Mouse (Mus musculus) midbrain, embryonic 14.5 days (tissue): Measurements from ENCODE around the gene Nrip1. TPM values are rescaled to one million over a fixed set of nuclear protein-coding genes. Genes with fewer than 3 reads are reported as not detected.

Experiments used
- ATAC-seq: fragments of 200-750 bp; cut with Nextera tagmentation; 2 replicates; pipeline ENCODE4 v1.8.0; 2017; ENCODE audit warnings: moderate number of reproducible peaks, moderate library complexity; ENCODE audit not compliant: low FRiP score, low TSS enrichment
- DNase-seq: peaks from one replicate; pipeline ENCODE4 v3.0.0-alpha.2; 2015
- H3K27ac ChIP-seq: fragments of 300-500 bp; sonication (generic); replicated peaks from 2 replicates; pipeline ENCODE4 v1.5.1; 2014; ENCODE audit warnings: mild to moderate bottlenecking, low read depth, low read length, moderate library complexity
- H3K27me3 ChIP-seq: fragments of 300-500 bp; sonication (generic); 2 replicates; pipeline ENCODE4 v1.6.1; 2014; ENCODE audit warnings: low read length, control low read depth, mixed read lengths; ENCODE audit not compliant: control insufficient read depth, insufficient read depth
- H3K36me3 ChIP-seq: fragments of 300-500 bp; sonication (generic); 2 replicates; pipeline ENCODE4 v1.6.1; 2014; ENCODE audit warnings: low read length, control low read depth; ENCODE audit not compliant: control insufficient read depth, insufficient read depth
- H3K4me1 ChIP-seq: fragments of 300-500 bp; sonication (generic); 2 replicates; pipeline ENCODE4 v1.6.1; 2014; ENCODE audit warnings: mild to moderate bottlenecking, antibody characterized with exemption, low read length, control low read depth; ENCODE audit not compliant: control insufficient read depth, insufficient read depth
- H3K4me2 ChIP-seq: fragments of 300-500 bp; sonication (generic); 2 replicates; pipeline ENCODE4 v1.6.1; 2014; ENCODE audit warnings: mild to moderate bottlenecking, low read length, moderate library complexity
- H3K4me3 ChIP-seq: fragments of 300-500 bp; sonication (generic); replicated peaks from 2 replicates; pipeline ENCODE4 v1.5.1; 2014; ENCODE audit warnings: low read depth, low read length
- H3K9ac ChIP-seq: fragments of 300-500 bp; sonication (generic); replicated peaks from 2 replicates; pipeline ENCODE4 v1.6.1; 2014; ENCODE audit warnings: mild to moderate bottlenecking, low read length, moderate library complexity
- H3K9me3 ChIP-seq: fragments of 300-500 bp; sonication (generic); 2 replicates; pipeline ENCODE4 v1.6.1; 2016; ENCODE audit warnings: low read length, control low read depth, mixed read lengths; ENCODE audit not compliant: control insufficient read depth
- WGBS: fragments of 180-500 bp; shearing (Covaris S2); extraction: QIAGEN DNeasy Blood & Tissue Kit; methylation state at CpG from one replicate; pipeline ENCODE4 v1.1.7; 2014; 5-methylcytosine and 5-hydroxymethylcytosine counted together
- polyA plus RNA-seq: library from polyadenylated mRNA; unstranded; fragments of >200 nt; fragmentation: Nextera tagmentation; extraction: Ambion mirVana; gene quantifications from 2 replicates; pipeline ENCODE4 v1.2.1, GENCODE M21; 2014

Nrip1 gene
- polyA plus RNA-seq, 1 experiment from 2014 or later = 34.7 TPM

DNA sequence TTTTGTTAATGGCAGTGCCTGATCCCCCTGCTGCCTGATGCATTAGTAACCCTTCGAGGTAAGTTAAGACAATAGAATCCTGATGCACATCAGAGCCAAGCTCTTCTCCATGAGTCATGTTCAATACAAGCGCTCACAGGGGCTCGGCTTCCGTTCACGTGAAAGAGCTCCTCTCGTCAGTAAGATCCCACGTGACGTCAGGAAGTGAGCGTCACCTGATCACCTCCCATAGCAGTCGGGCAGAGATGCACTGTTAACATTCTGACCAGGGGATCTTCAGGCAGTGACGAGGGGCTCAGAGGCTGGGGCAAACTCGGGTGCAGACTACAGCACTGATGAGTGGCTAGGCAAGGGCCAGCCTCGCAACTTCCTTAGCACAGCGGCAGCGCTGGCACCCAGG is 79.1 kb downstream of the Nrip1 start:
- Histone ChIP-seq H3K9ac (no peak overlapping the region), H3K36me3 (peaks cover 33% of the 10 kb centered on the region), H3K27me3 (no peaks in the 10 kb centered on the region), H3K4me1 (peaks cover 1% of the 10 kb centered on the region; the same call in 1 of the 2 replicates), H3K9me3 (no peaks in the 10 kb centered on the region), H3K4me2 (no peak overlapping the region), H3K4me3 (no peak overlapping the region), H3K27ac (no peak overlapping the region)
- DNase-seq (no peak), ATAC-seq (no peak)
- 84% methylated on average over 15 of the region's 15 CpGs for WGBS

DNA sequence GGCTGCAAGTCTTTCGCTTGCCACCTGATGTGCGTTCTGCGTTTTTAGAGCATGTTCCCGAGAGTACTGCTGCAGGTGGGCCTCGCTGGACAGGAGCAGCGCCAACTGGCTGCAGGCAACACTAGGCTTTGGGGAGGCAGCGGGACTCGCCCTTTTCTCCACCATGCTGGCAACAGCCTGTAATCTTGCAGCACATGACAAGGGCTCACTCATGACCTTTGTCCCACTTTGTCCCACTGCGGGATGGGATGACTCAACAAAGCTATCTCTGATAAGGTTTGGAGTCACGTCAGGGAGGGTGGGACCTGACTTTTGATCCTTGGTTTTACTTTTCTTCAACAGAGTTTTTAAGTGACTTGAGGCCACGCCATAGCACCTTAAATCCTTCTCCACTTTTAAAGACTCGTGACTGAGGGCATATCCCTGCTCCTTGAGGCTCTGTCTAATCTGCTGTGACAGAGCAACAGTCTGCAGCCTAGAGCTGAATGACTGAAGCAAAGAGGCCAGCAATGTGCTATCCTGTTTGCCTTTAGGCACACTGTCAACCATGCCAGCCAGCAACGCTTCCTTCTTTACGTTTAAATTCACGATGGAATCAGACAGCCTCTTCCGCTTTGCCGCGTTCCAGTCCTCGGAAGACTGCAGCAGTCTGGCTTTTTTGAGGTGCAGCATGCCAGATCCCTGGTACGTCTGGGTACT is 79.7 kb downstream of the Nrip1 start:
- no peak for ATAC-seq
- H3K27ac ChIP-seq = no peak overlapping the region
- WGBS = 91% methylated on average over 20 of the region's 20 CpGs

DNA sequence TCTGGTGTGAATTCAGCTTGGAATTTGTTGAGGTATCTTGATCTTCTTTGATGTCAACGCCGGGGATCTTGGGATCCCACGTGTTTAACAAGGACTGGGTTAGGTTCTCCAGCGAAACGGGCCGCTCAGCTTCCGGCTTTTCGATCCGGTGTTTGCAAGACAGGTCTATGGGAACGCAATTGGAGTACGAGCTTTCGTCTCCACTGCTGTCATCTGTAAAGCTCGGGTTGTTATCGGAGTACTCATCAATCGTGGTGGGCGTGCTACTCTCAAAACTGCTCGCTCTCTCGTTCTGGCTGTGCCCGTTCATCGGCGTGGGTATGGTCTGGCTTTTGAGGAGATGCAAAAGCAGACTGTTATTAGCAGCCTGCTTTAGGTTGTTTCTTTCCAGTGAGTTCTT is 80.5 kb downstream of the Nrip1 start:
- Histone ChIP-seq H3K4me2 (no peak overlapping the region), H3K4me1 (no peaks in the 10 kb centered on the region; the same call in 1 of the 2 replicates), H3K36me3 (peaks cover 33% of the 10 kb centered on the region), H3K4me3 (no peak overlapping the region), H3K27ac (no peak overlapping the region), H3K9me3 (no peaks in the 10 kb centered on the region), H3K9ac (no peak overlapping the region), H3K27me3 (no peaks in the 10 kb centered on the region)
- WGBS = 98% methylated on average over 21 of the region's 21 CpGs
- no peak for DNase-seq
- no peak for ATAC-seq

More for the DNA sequence above, 79.7 kb downstream of the Nrip1 start:
- H3K4me3 ChIP-seq = no peak overlapping the region
- no peaks in the 10 kb centered on the region; the same call in 1 of the 2 replicates for H3K4me1 ChIP-seq
- no peak overlapping the region for H3K4me2 ChIP-seq
- no peak for DNase-seq
- H3K36me3 ChIP-seq = peaks cover 33% of the 10 kb centered on the region
- no peaks in the 10 kb centered on the region for H3K27me3 ChIP-seq
- no peak overlapping the region for H3K9ac ChIP-seq
- no peaks in the 10 kb centered on the region for H3K9me3 ChIP-seq

DNA sequence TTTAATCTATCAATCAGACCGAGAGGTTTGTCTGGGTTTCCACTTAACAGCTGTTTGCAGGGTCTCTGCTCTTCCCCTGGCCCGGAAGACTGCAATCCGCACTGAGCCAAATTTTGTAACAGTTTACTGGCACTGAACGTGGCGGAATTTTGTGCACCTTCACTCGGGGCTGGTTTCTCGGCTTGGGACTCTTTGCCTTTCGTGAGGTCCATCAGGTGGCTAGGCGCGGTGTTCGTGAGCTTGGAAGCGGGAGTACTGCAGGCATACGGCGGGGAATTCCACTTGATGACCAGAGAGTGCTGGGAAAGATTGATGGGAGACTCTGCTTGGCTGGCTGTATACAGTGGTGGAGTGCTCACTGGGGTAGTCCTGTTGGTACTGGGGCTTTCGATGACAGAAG is 81.0 kb downstream of the Nrip1 start:
- 95% methylated on average over 15 of the region's 15 CpGs for WGBS

DNA sequence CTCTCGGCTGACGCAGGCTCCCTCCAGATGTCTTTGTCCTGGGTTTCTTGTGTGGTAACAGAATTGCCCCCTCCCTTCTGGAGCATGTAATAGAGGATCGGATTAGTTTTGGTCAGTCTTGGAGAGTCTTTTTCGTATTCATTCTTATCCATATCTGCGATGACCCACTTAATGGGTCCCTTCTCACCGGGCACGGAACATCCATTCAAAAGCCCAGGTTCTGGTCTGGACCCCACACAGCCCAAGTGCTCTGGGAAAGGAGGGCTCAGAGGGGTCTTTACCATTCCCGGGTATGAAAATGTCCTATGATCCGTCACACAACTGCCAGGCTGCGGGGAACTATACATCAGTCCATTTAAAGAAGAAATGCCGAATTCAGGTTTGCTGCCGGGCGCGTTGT is 82.3 kb downstream of the Nrip1 start:
- DNase-seq = no peak
- H3K36me3 ChIP-seq = peaks cover 33% of the 10 kb centered on the region
- no peaks in the 10 kb centered on the region for H3K27me3 ChIP-seq
- H3K27ac ChIP-seq = no peak overlapping the region
- H3K9me3 ChIP-seq = no peaks in the 10 kb centered on the region
- no peak overlapping the region for H3K4me2 ChIP-seq
- no peak overlapping the region for H3K9ac ChIP-seq
- no peak for ATAC-seq
- WGBS = 76% methylated on average over 14 of the region's 14 CpGs
- no peaks in the 10 kb centered on the region for H3K4me1 ChIP-seq
- no peak overlapping the region for H3K4me3 ChIP-seq

More for the DNA sequence above, 81.0 kb downstream of the Nrip1 start:
- Histone ChIP-seq H3K27me3 (no peaks in the 10 kb centered on the region), H3K4me1 (no peaks in the 10 kb centered on the region), H3K9ac (no peak overlapping the region), H3K27ac (no peak overlapping the region), H3K4me2 (no peak overlapping the region), H3K36me3 (peaks cover 33% of the 10 kb centered on the region), H3K9me3 (no peaks in the 10 kb centered on the region), H3K4me3 (no peak overlapping the region)
- no peak for DNase-seq
- ATAC-seq = no peak

DNA sequence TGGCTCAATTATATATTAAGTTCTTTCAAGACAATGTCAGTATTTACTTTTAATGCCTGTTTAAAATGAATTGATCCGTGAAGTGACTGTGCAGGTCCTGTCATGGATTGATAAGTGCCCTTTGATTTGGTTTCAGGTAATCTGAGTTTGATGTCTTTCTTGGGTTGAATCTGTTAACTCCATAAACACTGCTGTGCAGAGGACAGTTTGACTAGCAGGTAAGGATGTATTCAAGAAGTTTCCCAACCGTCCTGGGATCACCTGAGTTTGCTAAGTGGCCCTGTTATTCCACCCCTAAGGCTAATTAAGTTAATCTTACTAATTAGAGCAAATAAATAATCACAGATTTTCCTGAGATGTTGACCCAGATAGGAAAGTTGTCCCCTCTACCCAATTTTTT is 84.1 kb downstream of the Nrip1 start:
- Histone ChIP-seq H3K4me3 (no peak overlapping the region), H3K9ac (no peak overlapping the region), H3K36me3 (peaks cover 33% of the 10 kb centered on the region), H3K9me3 (no peaks in the 10 kb centered on the region), H3K4me1 (no peaks in the 10 kb centered on the region), H3K27me3 (no peaks in the 10 kb centered on the region), H3K4me2 (no peak overlapping the region), H3K27ac (no peak overlapping the region)
- DNase-seq = no peak
- no peak for ATAC-seq
- 74% methylated on average over 2 of the region's 2 CpGs for WGBS

DNA sequence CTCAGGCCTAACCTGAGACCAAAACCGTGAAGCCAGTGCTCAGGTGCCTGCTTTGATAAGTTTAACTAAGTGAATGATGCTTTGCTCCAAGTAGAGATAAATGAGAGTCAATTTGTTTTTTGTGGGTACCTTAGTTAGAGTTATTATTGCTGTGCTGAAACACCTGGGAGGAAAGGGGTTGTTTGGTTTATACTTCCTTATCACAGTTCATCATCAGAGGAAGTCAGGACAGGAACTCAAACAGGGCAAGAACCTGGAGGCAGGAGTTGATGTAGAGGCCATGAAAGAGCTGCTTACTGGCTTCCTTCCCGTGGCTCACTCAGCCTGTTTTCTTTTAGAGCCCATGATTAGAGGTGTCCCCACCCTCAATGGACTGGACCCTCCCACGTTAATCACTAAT is 89.8 kb downstream of the Nrip1 start:
- Histone ChIP-seq H3K4me3 (no peak overlapping the region), H3K4me1 (no peaks in the 10 kb centered on the region), H3K36me3 (no peaks in the 10 kb centered on the region), H3K4me2 (no peak overlapping the region), H3K27ac (no peak overlapping the region), H3K27me3 (no peaks in the 10 kb centered on the region), H3K9ac (no peak overlapping the region), H3K9me3 (no peaks in the 10 kb centered on the region)
- DNase-seq (no peak), ATAC-seq (no peak)
- WGBS = 81% methylated on average over 3 of the region's 3 CpGs

DNA sequence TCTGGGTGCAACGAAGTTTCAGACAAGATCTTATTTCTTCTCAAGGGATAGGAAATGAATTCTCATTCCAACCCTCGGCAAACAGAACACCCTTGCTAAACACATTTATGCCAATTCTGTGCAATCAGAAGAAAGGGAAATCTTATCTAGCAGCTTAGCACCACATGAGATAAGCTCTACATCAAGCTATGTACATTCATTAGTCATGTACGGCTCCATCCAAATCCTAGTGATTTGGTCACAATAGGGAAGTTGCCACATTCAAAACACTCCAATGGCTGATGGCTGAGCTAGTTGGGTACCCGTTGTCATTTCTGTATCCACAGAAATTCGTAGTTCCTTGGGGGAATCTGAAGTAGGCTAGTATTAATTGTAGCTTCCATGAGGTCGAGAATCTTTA is 91.8 kb downstream of the Nrip1 start:
- WGBS = 83% methylated on average over 6 of the region's 6 CpGs
- Histone ChIP-seq H3K4me2 (no peak overlapping the region), H3K4me3 (no peak overlapping the region), H3K9me3 (no peaks in the 10 kb centered on the region), H3K27me3 (no peaks in the 10 kb centered on the region), H3K4me1 (no peaks in the 10 kb centered on the region), H3K27ac (no peak overlapping the region), H3K9ac (no peak overlapping the region), H3K36me3 (no peaks in the 10 kb centered on the region)
- ATAC-seq (no peak), DNase-seq (no peak)

DNA sequence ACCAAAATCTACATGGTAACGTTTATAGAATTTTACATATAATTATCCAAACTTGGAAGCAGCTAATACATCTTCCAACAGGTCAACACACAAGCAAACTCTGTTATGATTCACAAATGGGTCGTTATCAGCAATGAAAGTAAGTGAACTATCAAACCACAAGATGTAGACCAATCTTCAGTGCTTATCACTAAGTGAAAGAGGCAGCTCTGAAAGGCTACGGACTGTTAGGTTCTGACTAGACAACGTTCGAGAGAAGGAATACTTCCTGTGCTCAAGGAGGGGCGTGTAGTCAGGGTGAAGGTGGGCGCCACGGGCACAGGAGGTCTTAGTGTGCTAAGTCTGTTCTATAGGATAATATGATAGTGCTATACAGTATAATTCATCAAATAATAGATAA is 93.3 kb downstream of the Nrip1 start:
- DNase-seq = no peak
- H3K9me3 ChIP-seq = no peaks in the 10 kb centered on the region
- 91% methylated on average over 8 of the region's 8 CpGs for WGBS

More for the DNA sequence above, 93.3 kb downstream of the Nrip1 start:
- no peak overlapping the region for H3K27ac ChIP-seq
- H3K36me3 ChIP-seq = no peaks in the 10 kb centered on the region
- no peak overlapping the region for H3K9ac ChIP-seq
- no peak overlapping the region for H3K4me2 ChIP-seq
- H3K4me1 ChIP-seq = no peaks in the 10 kb centered on the region
- H3K27me3 ChIP-seq = no peaks in the 10 kb centered on the region
- no peak for ATAC-seq
- no peak overlapping the region for H3K4me3 ChIP-seq
